Mouse (Mus musculus): ENCODE measurements around the gene Rpl36a-ps1. TPM values are rescaled to one million over a fixed set of nuclear protein-coding genes. Genes with fewer than 3 reads are reported as not detected.
"Not testable (repeated sequence)": the region's sequence is repeated elsewhere in the genome, so short reads cannot be mapped to it uniquely, and the experiment has no call there.

Gene Rpl36a-ps1
- 0.81 and 1.1 TPM in 2 replicates for polyA plus RNA-seq (2015; fragmentation: Nextera tagmentation; extraction: Ambion mirVana)

GRCm38 (mm10) chr14:98994218-98994617, at the start of gene Rpl36a-ps1:
TSS of gene Rpl36a-ps1 (minus strand) at chr14:98994318.
- Histone ChIP-seq H3K4me1 (ENCODE audit: control insufficient read depth, insufficient read depth, low read depth, low read length) (no peaks in the 10 kb centered on the region), H3K4me2 (ENCODE audit: low read length) (no peak within 1 kb of the TSS), H3K27me3 (replicated peaks; ENCODE audit: control insufficient read depth, insufficient read depth, low read length) (no peaks in the 10 kb centered on the region), H3K4me3 (ENCODE audit: low read length) (no peak within 1 kb of the TSS), H3K9me3 (ENCODE audit: control insufficient read depth, low read length) (no peaks in the 10 kb centered on the region), H3K9ac (ENCODE audit: low read depth, low read length) (no peak within 1 kb of the TSS), H3K36me3 (ENCODE audit: control insufficient read depth, insufficient read depth, low read length) (no peaks in the 10 kb centered on the region), H3K27ac (ENCODE audit: low read depth, low read length) (no peak within 1 kb of the TSS)
- 98% methylated on average over 7 of the region's 7 CpGs for WGBS
- ATAC-seq = no peak

GRCm38 (mm10) chr14:99043499-99043898, 49.4 kb upstream of the Rpl36a-ps1 start:
- peak overlapping the region; percentile 81 for H3K4me2 ChIP-seq (ENCODE audit: low read length)
- 0 out of 2 replicates have a peak, but pooled peaks cover 2% of the 10 kb centered on the region for H3K36me3 ChIP-seq (ENCODE audit: control insufficient read depth, insufficient read depth, low read length)
- no peak overlapping the region for H3K4me3 ChIP-seq (ENCODE audit: low read length)
- peaks cover 24% of the 10 kb centered on the region for H3K4me1 ChIP-seq (ENCODE audit: control insufficient read depth, insufficient read depth, low read depth, low read length)
- H3K27ac ChIP-seq (ENCODE audit: low read depth, low read length) = no peak overlapping the region
- ATAC-seq = no peak
- WGBS = 27% methylated on average over 1 of the region's 1 CpGs
- no peak overlapping the region for H3K9ac ChIP-seq (ENCODE audit: low read depth, low read length)
- no peaks in the 10 kb centered on the region for H3K27me3 ChIP-seq (replicated peaks; ENCODE audit: control insufficient read depth, insufficient read depth, low read length)
- H3K9me3 ChIP-seq (ENCODE audit: control insufficient read depth, low read length) = no peaks in the 10 kb centered on the region

- Histone ChIP-seq H3K4me2 (ENCODE audit: low read length) (no peak overlapping the region), H3K27me3 (replicated peaks; ENCODE audit: control insufficient read depth, insufficient read depth, low read length) (no peaks in the 10 kb centered on the region), H3K9ac (ENCODE audit: low read depth, low read length) (no peak overlapping the region), H3K4me1 (ENCODE audit: control insufficient read depth, insufficient read depth, low read depth, low read length) (peaks cover 20% of the 10 kb centered on the region), H3K4me3 (ENCODE audit: low read length) (no peak overlapping the region), H3K36me3 (ENCODE audit: control insufficient read depth, insufficient read depth, low read length) (peaks cover 8% of the 10 kb centered on the region; the same call in 1 of the 2 replicates), H3K9me3 (ENCODE audit: control insufficient read depth, low read length) (no peaks in the 10 kb centered on the region), H3K27ac (ENCODE audit: low read depth, low read length) (no peak overlapping the region)
- no peak for ATAC-seq
- 77% methylated on average over 4 of the region's 4 CpGs for WGBS
These were observed 47.3 kb upstream of the Rpl36a-ps1 start for GRCm38 (mm10) chr14:99041416-99041815.

GRCm38 (mm10) chr14:99039308-99039707, 45.2 kb upstream of the Rpl36a-ps1 start:
- not testable (repeated sequence) for H3K4me3 ChIP-seq (ENCODE audit: low read length); H3K27me3 ChIP-seq (replicated peaks; ENCODE audit: control insufficient read depth, insufficient read depth, low read length); H3K27ac ChIP-seq (ENCODE audit: low read depth, low read length); H3K4me2 ChIP-seq (ENCODE audit: low read length); ATAC-seq; H3K9me3 ChIP-seq (ENCODE audit: control insufficient read depth, low read length); H3K9ac ChIP-seq (ENCODE audit: low read depth, low read length)
- H3K36me3 ChIP-seq (ENCODE audit: control insufficient read depth, insufficient read depth, low read length) = peaks cover 11% of the 10 kb centered on the region; the same call in 1 of the 2 replicates
- WGBS = 57% methylated on average over 5 of the region's 5 CpGs
- H3K4me1 ChIP-seq (ENCODE audit: control insufficient read depth, insufficient read depth, low read depth, low read length) = peaks cover 14% of the 10 kb centered on the region

GRCm38 (mm10) chr14:99037703-99038102, 43.6 kb upstream of the Rpl36a-ps1 start:
- peaks cover 16% of the 10 kb centered on the region; the same call in 1 of the 2 replicates for H3K36me3 ChIP-seq (ENCODE audit: control insufficient read depth, insufficient read depth, low read length)
- H3K27me3 ChIP-seq (replicated peaks; ENCODE audit: control insufficient read depth, insufficient read depth, low read length) = no peaks in the 10 kb centered on the region
- H3K9ac ChIP-seq (ENCODE audit: low read depth, low read length) = no peak overlapping the region
- no peak for ATAC-seq
- H3K9me3 ChIP-seq (ENCODE audit: control insufficient read depth, low read length) = no peaks in the 10 kb centered on the region
- WGBS = 73% methylated on average over 2 of the region's 2 CpGs
- H3K4me2 ChIP-seq (ENCODE audit: low read length) = no peak overlapping the region
- peaks cover 6% of the 10 kb centered on the region; the same call in 1 of the 2 replicates for H3K4me1 ChIP-seq (ENCODE audit: control insufficient read depth, insufficient read depth, low read depth, low read length)
- H3K27ac ChIP-seq (ENCODE audit: low read depth, low read length) = no peak overlapping the region
- no peak overlapping the region for H3K4me3 ChIP-seq (ENCODE audit: low read length)

GRCm38 (mm10) chr14:99036039-99036438, 41.9 kb upstream of the Rpl36a-ps1 start:
- H3K4me1 ChIP-seq (ENCODE audit: control insufficient read depth, insufficient read depth, low read depth, low read length) = peaks cover under 1% of the 10 kb centered on the region; the same call in 1 of the 2 replicates
- peaks cover 16% of the 10 kb centered on the region; the same call in 1 of the 2 replicates for H3K36me3 ChIP-seq (ENCODE audit: control insufficient read depth, insufficient read depth, low read length)
- H3K9ac ChIP-seq (ENCODE audit: low read depth, low read length) = no peak overlapping the region
- H3K4me3 ChIP-seq (ENCODE audit: low read length) = no peak overlapping the region
- ATAC-seq = no peak
- WGBS = 77% methylated on average over 4 of the region's 4 CpGs
- no peaks in the 10 kb centered on the region for H3K9me3 ChIP-seq (ENCODE audit: control insufficient read depth, low read length)
- H3K27me3 ChIP-seq (replicated peaks; ENCODE audit: control insufficient read depth, insufficient read depth, low read length) = no peaks in the 10 kb centered on the region
- H3K27ac ChIP-seq (ENCODE audit: low read depth, low read length) = no peak overlapping the region
- no peak overlapping the region for H3K4me2 ChIP-seq (ENCODE audit: low read length)

GRCm38 (mm10) chr14:99034851-99035250, 40.7 kb upstream of the Rpl36a-ps1 start:
- not testable (repeated sequence) for H3K27ac ChIP-seq (ENCODE audit: low read depth, low read length); H3K9me3 ChIP-seq (ENCODE audit: control insufficient read depth, low read length); H3K4me3 ChIP-seq (ENCODE audit: low read length); H3K27me3 ChIP-seq (replicated peaks; ENCODE audit: control insufficient read depth, insufficient read depth, low read length); H3K4me1 ChIP-seq (ENCODE audit: control insufficient read depth, insufficient read depth, low read depth, low read length); H3K4me2 ChIP-seq (ENCODE audit: low read length); H3K9ac ChIP-seq (ENCODE audit: low read depth, low read length); ATAC-seq
- WGBS = 94% methylated on average over 8 of the region's 8 CpGs
- H3K36me3 ChIP-seq (ENCODE audit: control insufficient read depth, insufficient read depth, low read length) = peaks cover 16% of the 10 kb centered on the region; the same call in 1 of the 2 replicates

DNA sequence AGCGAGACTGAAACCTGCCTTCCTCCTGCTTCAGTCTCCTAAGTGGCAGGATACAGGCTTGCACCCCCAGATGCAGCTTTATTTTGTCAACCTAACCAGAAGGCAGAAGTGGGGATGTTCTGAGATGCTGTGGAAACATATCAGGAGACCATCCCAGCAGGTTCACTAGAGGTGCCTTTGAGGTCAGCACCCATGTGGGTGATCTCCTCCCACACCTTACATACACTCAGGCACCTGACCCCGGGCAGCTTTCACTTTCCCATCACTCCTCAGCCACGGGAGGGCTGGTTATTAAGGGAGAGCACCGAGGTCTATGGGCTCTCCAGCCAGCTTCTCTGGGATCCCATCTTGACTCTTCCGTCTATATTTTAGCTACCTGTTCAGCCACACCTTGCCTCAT, 38.5 kb upstream of the Rpl36a-ps1 start:
- H3K4me3 ChIP-seq (ENCODE audit: low read length) = no peak overlapping the region
- H3K4me2 ChIP-seq (ENCODE audit: low read length) = no peak overlapping the region
- H3K27ac ChIP-seq (ENCODE audit: low read depth, low read length) = no peak overlapping the region
- peaks cover 8% of the 10 kb centered on the region; the same call in 1 of the 2 replicates for H3K36me3 ChIP-seq (ENCODE audit: control insufficient read depth, insufficient read depth, low read length)
- ATAC-seq = no peak
- 91% methylated on average over 5 of the region's 5 CpGs for WGBS
- no peaks in the 10 kb centered on the region for H3K9me3 ChIP-seq (ENCODE audit: control insufficient read depth, low read length)
- no peak overlapping the region for H3K9ac ChIP-seq (ENCODE audit: low read depth, low read length)
- no peaks in the 10 kb centered on the region for H3K27me3 ChIP-seq (replicated peaks; ENCODE audit: control insufficient read depth, insufficient read depth, low read length)
- H3K4me1 ChIP-seq (ENCODE audit: control insufficient read depth, insufficient read depth, low read depth, low read length) = no peaks in the 10 kb centered on the region

- 72% methylated on average over 5 of the region's 5 CpGs for WGBS
- 0 out of 2 replicates have a peak, but pooled peaks have one; percentile 37 for ATAC-seq
These were observed 37.3 kb upstream of the Rpl36a-ps1 start for GRCm38 (mm10) chr14:99031337-99031873.

More at GRCm38 (mm10) chr14:99031337-99031873, 37.3 kb upstream of the Rpl36a-ps1 start:
- Histone ChIP-seq H3K4me2 (ENCODE audit: low read length) (no peak overlapping the region), H3K9me3 (ENCODE audit: control insufficient read depth, low read length) (no peaks in the 10 kb centered on the region), H3K27me3 (replicated peaks; ENCODE audit: control insufficient read depth, insufficient read depth, low read length) (no peaks in the 10 kb centered on the region), H3K4me1 (ENCODE audit: control insufficient read depth, insufficient read depth, low read depth, low read length) (no peaks in the 10 kb centered on the region), H3K36me3 (ENCODE audit: control insufficient read depth, insufficient read depth, low read length) (peaks cover 8% of the 10 kb centered on the region; the same call in 1 of the 2 replicates), H3K4me3 (ENCODE audit: low read length) (no peak overlapping the region), H3K9ac (ENCODE audit: low read depth, low read length) (no peak overlapping the region), H3K27ac (ENCODE audit: low read depth, low read length) (no peak overlapping the region)

Data from hindbrain, embryonic 16.5 days (tissue).